Mouse (Mus musculus) liver, adult 2 months (tissue): ENCODE data around the gene Kank4.

Source experiments
- CTCF ChIP-seq: fragments of 200-500 bp; IDR thresholded peaks from 2 replicates; pipeline ENCODE4 v1.5.1; 2011; ENCODE audit warnings: low read depth, low read length, control low read depth
- POLR2A ChIP-seq: fragments of 200-500 bp; IDR thresholded peaks from 2 replicates; pipeline ENCODE4 v1.6.1; 2011; ENCODE audit warnings: low read length, control low read depth; ENCODE audit not compliant: insufficient read depth; ENCODE audit errors: extremely low read depth

DNA sequence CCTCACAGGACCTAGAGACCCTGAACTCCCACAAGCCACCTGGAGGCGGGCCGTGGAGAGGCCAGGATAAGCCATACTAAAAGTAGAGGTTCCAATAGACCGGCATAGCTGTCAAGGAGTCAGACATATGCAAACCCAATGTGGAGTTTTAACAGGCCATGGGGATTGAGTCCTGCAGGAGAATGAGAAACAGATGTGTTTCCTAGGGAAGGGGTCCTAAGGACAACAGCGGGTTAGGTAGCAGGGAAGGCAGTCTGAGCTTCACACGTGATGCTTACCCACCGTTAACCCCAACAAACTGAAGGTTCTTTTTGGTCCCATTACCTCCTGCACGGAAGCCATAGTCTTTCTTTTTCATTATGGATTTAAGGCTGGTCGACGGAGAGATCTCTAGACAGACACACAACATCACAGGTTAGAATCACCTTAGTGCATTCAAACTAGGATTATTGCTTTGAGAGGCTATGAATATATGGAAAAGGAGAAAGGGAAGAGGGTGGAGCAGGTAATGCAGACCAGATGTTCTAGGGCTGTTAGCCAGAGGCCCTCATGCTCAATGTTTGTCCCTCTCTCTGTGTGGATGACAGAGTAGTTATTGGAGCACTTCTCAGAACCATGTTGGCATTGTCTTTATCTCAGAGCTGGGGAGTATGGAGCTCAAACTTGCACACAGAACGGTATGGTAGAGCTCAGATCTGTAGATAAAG, 40.5 kb downstream of the Kank4 start:
- no peak for TF ChIP-seq POLR2A
- TF ChIP-seq CTCF = no peak
